Mouse (Mus musculus) forebrain, postnatal 0 days (tissue): ENCODE data around the gene Nfyc. TPM values are rescaled to one million over a fixed set of nuclear protein-coding genes. Genes with fewer than 3 reads are reported as not detected.

Experiments
- ATAC-seq: fragments of 200-750 bp; cut with Nextera tagmentation; 2 replicates; pipeline ENCODE4 v1.8.0; 2017; ENCODE audit warnings: mild to moderate bottlenecking, moderate library complexity
- DNase-seq: peaks from one replicate; pipeline ENCODE4 v3.0.0-alpha.2; 2015
- H3K27ac ChIP-seq: fragments of 300-500 bp; sonication (generic); 2 replicates; pipeline ENCODE4 v1.5.1; 2014; ENCODE audit warnings: low read depth, mild to moderate bottlenecking, antibody characterized with exemption, low read length, moderate library complexity, mixed read lengths
- H3K27me3 ChIP-seq: fragments of 300-500 bp; sonication (generic); 2 replicates; pipeline ENCODE4 v1.6.1; 2014; ENCODE audit warnings: mild to moderate bottlenecking, low read length, mixed read lengths; ENCODE audit not compliant: insufficient read depth
- H3K36me3 ChIP-seq: fragments of 300-500 bp; sonication (generic); 2 replicates; pipeline ENCODE4 v1.6.1; 2014; ENCODE audit warnings: mild to moderate bottlenecking, moderate library complexity; ENCODE audit not compliant: insufficient read depth
- H3K4me1 ChIP-seq: fragments of 300-500 bp; sonication (generic); 2 replicates; pipeline ENCODE4 v1.6.1; 2014; ENCODE audit warnings: antibody characterized with exemption; ENCODE audit not compliant: insufficient read depth
- H3K4me2 ChIP-seq: fragments of 300-500 bp; sonication (generic); 2 replicates; pipeline ENCODE4 v1.6.1; 2014; ENCODE audit warnings: low read depth, mild to moderate bottlenecking, moderate library complexity
- H3K4me3 ChIP-seq: fragments of 300-500 bp; sonication (generic); 2 replicates; pipeline ENCODE4 v1.5.1; 2014; ENCODE audit warnings: low read depth, low read length, mixed read lengths
- H3K9ac ChIP-seq: fragments of 300-500 bp; sonication (generic); 2 replicates; pipeline ENCODE4 v1.6.1; 2014; ENCODE audit warnings: mild to moderate bottlenecking
- H3K9me3 ChIP-seq: fragments of 300-500 bp; sonication (generic); 2 replicates; pipeline ENCODE4 v1.6.1; 2016; ENCODE audit warnings: low read length
- CTCF ChIP-seq: sonication (generic); IDR thresholded peaks from 2 replicates; pipeline ENCODE4 v1.5.1; 2016; ENCODE audit warnings: antibody characterized with exemption, control low read depth, low read depth
- WGBS: fragments of 180-500 bp; shearing (Covaris S2); extraction: QIAGEN DNeasy Blood & Tissue Kit; methylation state at CpG from one replicate; pipeline ENCODE4 v1.1.7; 2014; 5-methylcytosine and 5-hydroxymethylcytosine counted together
- polyA plus RNA-seq: library from polyadenylated mRNA; unstranded; fragments of >200 nt; fragmentation: Nextera tagmentation; extraction: Ambion mirVana; gene quantifications from 2 replicates; pipeline ENCODE4 v1.2.1, GENCODE M21; 2015
- total RNA-seq: library from RNA; depleted of rRNA; stranded (reverse); fragments of >200 nt; gene quantifications from 2 replicates; pipeline ENCODE4 v1.2.3, GENCODE M21; 2014

The Nfyc gene
- total and polyA plus RNA-seq, 2 experiments from 2014 or later = 72.7 to 74.6 TPM

DNA sequence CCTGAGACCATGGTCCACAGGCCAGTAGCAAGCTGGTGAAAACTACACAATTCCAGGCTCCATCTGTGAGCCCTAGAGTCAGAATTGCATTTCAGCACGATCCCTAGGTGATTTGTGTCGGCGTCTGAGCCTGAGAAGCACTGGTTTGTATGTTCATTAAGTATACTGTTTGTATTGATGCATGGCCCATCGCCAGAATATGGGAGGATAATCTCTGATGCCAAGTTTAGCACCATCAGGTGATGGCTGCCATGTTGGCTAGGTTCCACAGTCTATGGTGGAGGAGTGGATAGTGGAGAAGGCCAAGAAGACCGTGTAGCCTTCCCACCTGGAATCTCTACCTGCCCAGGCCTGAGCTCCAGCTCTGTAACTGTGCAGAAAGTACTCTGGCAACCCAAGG is 36.9 kb upstream of the Nfyc start:
- H3K36me3 ChIP-seq = no peaks in the 10 kb centered on the region
- no peak for DNase-seq
- TF ChIP-seq CTCF = no peak
- no peaks in the 10 kb centered on the region for H3K9me3 ChIP-seq
- H3K9ac ChIP-seq = no peak overlapping the region
- no peak overlapping the region for H3K27ac ChIP-seq
- ATAC-seq = no peak
- peaks cover 6% of the 10 kb centered on the region for H3K4me1 ChIP-seq
- no peak overlapping the region for H3K4me2 ChIP-seq
- no peaks in the 10 kb centered on the region for H3K27me3 ChIP-seq
- no peak overlapping the region for H3K4me3 ChIP-seq
- WGBS = 55% methylated on average over 5 of the region's 5 CpGs

DNA sequence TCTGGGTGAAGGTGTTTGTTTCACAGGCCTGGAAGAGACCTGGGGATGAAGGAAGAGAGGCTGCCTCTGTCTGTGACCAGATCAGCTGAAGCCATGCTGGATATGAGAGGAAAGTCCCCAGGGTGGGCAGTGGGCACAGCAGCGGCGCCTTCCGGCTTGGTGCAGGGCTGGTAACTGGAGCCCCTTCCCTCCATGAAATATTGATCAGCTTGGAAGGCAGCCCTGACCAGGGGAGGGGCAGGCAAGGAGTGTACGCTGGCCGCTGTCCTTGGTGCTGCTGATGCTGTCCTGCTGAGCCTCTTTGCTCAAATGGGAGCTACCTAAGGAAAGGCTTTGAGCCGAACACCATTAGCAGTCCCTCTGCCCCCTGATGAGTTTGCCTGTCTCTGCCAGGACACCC is 34.8 kb upstream of the Nfyc start:
- H3K27ac ChIP-seq = no peak overlapping the region
- H3K9ac ChIP-seq = no peak overlapping the region
- ATAC-seq (no peak), DNase-seq (no peak)
- H3K36me3 ChIP-seq = no peaks in the 10 kb centered on the region
- H3K4me3 ChIP-seq = no peak overlapping the region
- no peak for TF ChIP-seq CTCF
- no peaks in the 10 kb centered on the region for H3K27me3 ChIP-seq
- no peaks in the 10 kb centered on the region for H3K9me3 ChIP-seq
- 20% methylated on average over 6 of the region's 6 CpGs for WGBS
- peaks cover 6% of the 10 kb centered on the region for H3K4me1 ChIP-seq
- no peak overlapping the region for H3K4me2 ChIP-seq

DNA sequence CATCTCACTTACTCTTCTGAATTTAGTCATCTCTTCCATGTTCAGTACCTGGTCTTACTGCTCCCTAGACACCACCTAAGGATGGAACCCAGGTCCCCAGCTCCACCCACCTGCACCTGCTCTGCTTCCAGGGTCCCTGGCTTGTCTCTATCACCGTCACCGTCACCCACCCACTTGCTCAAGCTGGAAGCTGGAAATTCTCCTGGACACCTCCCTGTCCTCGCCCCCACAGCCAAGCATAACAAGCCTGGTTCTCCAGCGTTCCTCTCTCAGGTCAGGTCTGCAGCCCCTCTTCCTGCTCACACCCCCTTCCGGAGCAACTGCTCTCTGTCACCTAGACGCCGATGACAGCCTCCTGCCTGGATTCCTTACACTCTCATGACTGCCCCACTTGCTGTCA is 28.5 kb upstream of the Nfyc start:
- ATAC-seq = no peak
- Histone ChIP-seq H3K36me3 (no peaks in the 10 kb centered on the region), H3K4me2 (no peak overlapping the region), H3K9ac (no peak overlapping the region), H3K27ac (no peak overlapping the region), H3K4me3 (no peak overlapping the region), H3K9me3 (no peaks in the 10 kb centered on the region), H3K27me3 (no peaks in the 10 kb centered on the region), H3K4me1 (no peaks in the 10 kb centered on the region)
- 87% methylated on average over 7 of the region's 7 CpGs for WGBS
- DNase-seq = no peak
- no peak for TF ChIP-seq CTCF

DNA sequence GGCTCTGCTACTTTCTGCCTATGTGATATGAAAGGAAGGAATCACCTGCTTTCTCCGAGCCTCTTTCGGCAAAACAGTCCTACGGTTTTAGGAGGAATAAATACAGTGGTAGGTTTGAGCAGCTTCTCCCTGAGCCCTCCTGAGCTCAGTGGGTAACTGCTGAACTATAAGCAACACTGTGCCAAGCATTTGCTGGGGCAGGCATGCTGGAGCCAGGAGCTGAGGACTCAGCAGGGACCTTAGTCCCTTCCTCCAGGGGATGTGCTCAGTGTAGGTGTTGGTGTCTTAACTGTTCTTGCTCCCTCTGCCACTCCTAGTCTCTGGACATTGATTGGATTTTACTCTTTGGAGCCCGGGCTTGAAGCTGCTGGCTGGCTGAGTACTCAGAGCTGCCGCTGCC is 25.0 kb upstream of the Nfyc start:
- Histone ChIP-seq H3K4me1 (no peaks in the 10 kb centered on the region), H3K27ac (no peak overlapping the region), H3K4me3 (peak overlapping the region; percentile 2; the same call in 1 of the 2 replicates), H3K36me3 (no peaks in the 10 kb centered on the region), H3K27me3 (no peaks in the 10 kb centered on the region), H3K4me2 (peak overlapping the region; percentile 83), H3K9ac (no peak overlapping the region), H3K9me3 (no peaks in the 10 kb centered on the region)
- DNase-seq (no peak), ATAC-seq (no peak)
- no peak for TF ChIP-seq CTCF
- 43% methylated on average over 5 of the region's 5 CpGs for WGBS

DNA sequence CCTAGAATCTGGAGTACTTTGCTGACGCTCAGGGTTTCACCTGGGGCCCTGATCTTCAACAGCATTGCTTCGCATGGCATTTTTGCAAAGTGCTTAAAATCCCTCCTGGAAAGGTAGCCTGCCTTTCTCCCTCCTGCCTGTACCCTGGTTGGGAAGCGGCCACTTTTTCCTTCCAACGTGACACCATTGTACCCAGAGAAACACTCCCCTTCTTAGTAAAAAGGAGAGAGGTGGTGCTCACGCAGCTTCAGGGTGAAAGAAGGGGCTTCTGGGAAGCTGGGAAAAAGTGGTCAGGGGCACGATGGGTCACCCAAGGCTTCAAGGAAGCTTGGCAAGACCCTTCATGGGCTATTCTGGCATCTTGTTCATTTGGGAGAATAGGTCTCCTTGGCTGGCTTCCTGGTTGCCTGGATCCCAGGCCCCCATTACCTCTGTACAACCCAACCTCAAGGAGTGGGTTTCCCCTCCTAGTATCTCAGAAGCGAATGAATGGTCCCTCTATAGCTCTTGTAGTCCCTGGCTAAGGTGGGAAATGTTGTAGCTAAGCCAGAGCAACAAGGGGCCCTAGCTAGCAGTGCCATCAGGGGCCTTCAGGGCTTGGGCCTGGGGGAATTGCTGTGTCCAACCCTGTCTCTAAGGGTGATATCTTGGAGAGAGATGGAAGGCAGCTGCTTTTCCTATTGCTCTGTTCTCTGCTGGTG is 24.1 kb upstream of the Nfyc start:
- H3K4me2 ChIP-seq = peak overlapping the region; percentile 83
- no peaks in the 10 kb centered on the region for H3K36me3 ChIP-seq
- H3K27ac ChIP-seq = 0 out of 2 replicates have a peak overlapping the region, but pooled peaks have one; percentile 40
- 11% methylated on average over 7 of the region's 7 CpGs for WGBS
- peak overlapping the region; percentile 61 for H3K4me3 ChIP-seq
- TF ChIP-seq CTCF = no peak
- DNase-seq = peak; percentile 44
- peak; percentile 46 for ATAC-seq
- no peaks in the 10 kb centered on the region for H3K4me1 ChIP-seq
- peak overlapping the region; percentile 69 for H3K9ac ChIP-seq
- H3K9me3 ChIP-seq = no peaks in the 10 kb centered on the region
- no peaks in the 10 kb centered on the region for H3K27me3 ChIP-seq

DNA sequence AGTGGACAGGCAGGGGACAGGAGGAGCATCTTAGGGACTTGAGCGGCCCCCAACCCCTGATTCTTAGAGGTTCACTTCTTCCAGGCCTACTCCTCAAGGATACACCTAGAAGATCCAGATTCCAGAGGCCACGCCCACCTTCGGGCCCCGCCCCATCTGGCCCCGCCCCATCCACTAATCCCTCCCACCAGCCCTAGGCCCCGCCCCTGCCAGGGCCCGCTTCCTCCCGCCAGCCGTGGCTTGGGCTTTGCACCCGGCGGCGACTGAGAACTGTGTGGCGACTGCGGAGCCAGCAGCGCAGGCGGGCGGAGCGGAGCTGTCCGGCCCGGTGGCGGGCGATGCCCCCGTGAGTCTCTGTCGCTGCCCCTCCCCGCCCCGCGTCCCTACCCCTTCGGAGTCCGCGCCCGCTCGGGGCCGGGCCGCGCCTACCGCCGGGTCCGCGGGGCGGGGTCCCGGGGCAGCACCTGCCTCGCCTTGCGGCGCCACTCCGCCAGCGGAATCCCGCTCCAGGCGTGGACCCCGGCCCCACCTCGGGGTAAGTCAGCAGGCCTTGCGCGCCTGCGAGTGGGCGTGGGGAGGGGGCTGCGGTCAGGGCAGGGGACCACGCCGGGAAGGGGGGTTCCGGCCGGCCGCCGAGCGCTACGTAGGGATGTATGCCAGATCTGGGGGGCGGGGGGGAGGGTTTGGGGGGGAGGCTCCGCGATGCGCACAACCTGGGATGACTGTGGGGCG is 23.4 kb upstream of the Nfyc start, which contains the start of gene Rims3:
Rims3 (plus strand) TSS at position 229 of the 732 bp plus-strand sequence.
- Histone ChIP-seq H3K27me3 (no peaks in the 10 kb centered on the region), H3K4me1 (no peaks in the 10 kb centered on the region), H3K9me3 (no peaks in the 10 kb centered on the region), H3K36me3 (no peaks in the 10 kb centered on the region), H3K9ac (peak within 1 kb of the TSS; percentile 69), H3K27ac (peak within 1 kb of the TSS; percentile 66), H3K4me3 (peak within 1 kb of the TSS; percentile 61), H3K4me2 (peak within 1 kb of the TSS; percentile 83)
- TF ChIP-seq CTCF = no peak
- peak; percentile 61 for DNase-seq
- 2% methylated on average over 67 of the region's 68 CpGs for WGBS
- ATAC-seq = peak; percentile 73

DNA sequence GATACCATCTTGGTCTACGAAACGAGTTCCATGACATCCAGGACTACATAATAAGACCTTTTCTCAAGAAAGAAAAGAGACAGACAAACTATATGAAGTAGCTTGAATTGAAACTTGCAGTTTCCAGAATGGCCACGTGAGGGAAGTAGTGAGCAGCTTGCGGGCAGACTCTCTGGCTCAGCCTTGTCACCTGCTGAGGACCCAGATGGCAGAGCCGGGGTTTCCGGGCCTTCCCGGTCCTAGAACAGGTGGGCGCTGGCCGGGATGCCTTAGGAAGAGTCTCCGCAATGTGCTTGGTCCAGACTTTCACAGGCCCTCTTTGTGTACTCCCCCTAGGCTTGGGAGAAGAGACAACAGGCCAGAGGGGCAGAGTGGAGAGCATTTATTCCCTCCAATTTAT is 19.6 kb upstream of the Nfyc start:
- H3K9ac ChIP-seq = no peak overlapping the region
- H3K4me3 ChIP-seq = no peak overlapping the region
- peak; percentile 92 for TF ChIP-seq CTCF
- no peaks in the 10 kb centered on the region for H3K9me3 ChIP-seq
- H3K36me3 ChIP-seq = no peaks in the 10 kb centered on the region
- DNase-seq (peak; percentile 88), ATAC-seq (peak; percentile 30; the same call in 1 of the 2 replicates)
- H3K4me2 ChIP-seq = no peak overlapping the region
- no peak overlapping the region for H3K27ac ChIP-seq
- H3K27me3 ChIP-seq = no peaks in the 10 kb centered on the region
- WGBS = 3% methylated on average over 10 of the region's 10 CpGs
- H3K4me1 ChIP-seq = no peaks in the 10 kb centered on the region
